In genomic region chr2:125278474-125278873, GRCm38 (mm10) we compare ENCODE assay signal across 10 mouse cellular contexts. TPM values are rescaled to one million over a fixed set of nuclear protein-coding genes. Genes with fewer than 3 reads are reported as not detected.
A peak's percentile ranks its signal among the peaks of the same experiment; 100 is the strongest.
DNase-seq lines count a peak whose midpoint lies in the region; ATAC-seq lines count a peak whose summit lies in the region.
"Had no signal": no experiment of that assay in that cellular context is flagged by ENCODE, and none has a peak within 500 bp of the region (broad histone marks: within the 10 kb centered on the region; RNA-seq: fewer than 3 reads in every experiment).

No protein-coding gene starts in this region.

- peak; percentile 59 for DNase-seq in urinary bladder, postnatal 14 days (ENCODE audit: low spot score)
- DNase-seq in urinary bladder, adult 2 months (ENCODE audit: low spot score) = no peak
- peak; percentile 35 to 54 for DNase-seq in gastrocnemius, postnatal 36 days
- DNase-seq in yolk sac, embryonic 10.5 days (ENCODE audit: low spot score) = peak; percentile 62
- DNase-seq in right cerebral cortex, postnatal 25 days = no peak
- DNase-seq in cerebellum, adult 9-10 months = no peak
- no peak for DNase-seq in left cerebral cortex, adult 8-10 months (ENCODE audit: low spot score in 2 of 2)

- H3K4me1 ChIP-seq in intestine, embryonic 16.5 days (ENCODE audit: control insufficient read depth, insufficient read depth, low read length) = no peaks in the 10 kb centered on the region
- H3K4me1 ChIP-seq: hindbrain, embryonic 12.5 days had no signal

- no peak overlapping the region for H3K27ac ChIP-seq in intestine, embryonic 16.5 days (ENCODE audit: low read length)
- H3K27ac ChIP-seq: hindbrain, embryonic 12.5 days; kidney, postnatal 0 days had no signal

- 46% methylated on average over 7 of the region's 7 CpGs for WGBS in intestine, embryonic 16.5 days

- peak; percentile 84 for ATAC-seq in intestine, embryonic 16.5 days

- intact Hi-C loops in gastrocnemius, postnatal 36 days (cut with DNase I) = no loop called here

- no peaks in the 10 kb centered on the region for H3K36me3 ChIP-seq in intestine, embryonic 16.5 days (ENCODE audit: control insufficient read depth, insufficient read depth, low read length)
- H3K36me3 ChIP-seq: hindbrain, embryonic 12.5 days had no signal

- H3K4me2 ChIP-seq in intestine, embryonic 16.5 days (ENCODE audit: low read depth, low read length) = no peak overlapping the region
- H3K4me2 ChIP-seq: hindbrain, embryonic 12.5 days had no signal

- no peaks in the 10 kb centered on the region for H3K9me3 ChIP-seq in intestine, embryonic 16.5 days (ENCODE audit: control insufficient read depth, low read length)
- H3K9me3 ChIP-seq: hindbrain, embryonic 12.5 days had no signal

- H3K27me3 ChIP-seq in intestine, embryonic 16.5 days (replicated peaks; ENCODE audit: control insufficient read depth, insufficient read depth, low read length) = no peaks in the 10 kb centered on the region
- H3K27me3 ChIP-seq: hindbrain, embryonic 12.5 days had no signal

- no peak overlapping the region for H3K9ac ChIP-seq in intestine, embryonic 16.5 days (ENCODE audit: low read depth, low read length)
- H3K9ac ChIP-seq: hindbrain, embryonic 12.5 days had no signal

- no peak overlapping the region for H3K4me3 ChIP-seq in intestine, embryonic 16.5 days (ENCODE audit: low read length)
- H3K4me3 ChIP-seq: hindbrain, embryonic 12.5 days had no signal

RNA-seq across cellular contexts. Expression of gene Dut, which starts 31.5 kb away (rescaled TPM):
- 17.9 and 22.2 TPM in 2 replicates for polyA plus RNA-seq in urinary bladder, adult 2 months (2012; rRNA removed)
- 1 to 10 TPM; 7.2 to 9.1 TPM for total RNA-seq in gastrocnemius, postnatal 36 days (2021)
- polyA plus RNA-seq in intestine, embryonic 16.5 days (2015; fragmentation: Nextera tagmentation; extraction: Ambion mirVana) = 95.2 and 110 TPM in 2 replicates
- 10 to 100 TPM; 21.4 to 27.2 (median 24.6) TPM for total RNA-seq in left cerebral cortex, adult 8-10 months (2022)

Comparison
In these comparisons a context has a peak if more than half of its experiments do, and no peak if none do; other contexts are left out.
1. DNase-seq: peak in urinary bladder, postnatal 14 days (single experiment), gastrocnemius, postnatal 36 days (2 of 2) and yolk sac, embryonic 10.5 days (single experiment); none in urinary bladder, adult 2 months (single experiment), right cerebral cortex, postnatal 25 days (single experiment), cerebellum, adult 9-10 months (single experiment) and left cerebral cortex, adult 8-10 months (0 of 2).